Mouse (Mus musculus) layer of hippocampus, adult 2 months (tissue): ENCODE measurements around the gene Vmn1r157. TPM values are rescaled to one million over a fixed set of nuclear protein-coding genes. Genes with fewer than 3 reads are reported as not detected.
"Not testable (repeated sequence)": the region's sequence is repeated elsewhere in the genome, so short reads cannot be mapped to it uniquely, and the experiment has no call there.

ENCODE experiments used
- DNase-seq, 2 experiments: peaks; one replicate each; pipeline ENCODE4 v3.0.0; 2022; ENCODE audit warnings: low spot score in 2 of 2
- H3K27ac ChIP-seq: fragments of 200-600 bp; 2 replicates; pipeline ENCODE4 v1.8.1; 2022
- H3K4me3 ChIP-seq: fragments of 200-600 bp; 2 replicates; pipeline ENCODE4 v1.8.1; 2022; ENCODE audit warnings: mild to moderate bottlenecking
- long read RNA-seq, 2 experiments: library from polyadenylated mRNA; stranded (forward); transcript quantifications; one replicate each; pipeline ENCODE4 v2.0.0; 2021; ENCODE audit warnings: borderline mapping rate in 2 of 2
- total RNA-seq, 2 experiments: library from RNA; stranded (reverse); gene quantifications; 2 replicates each; pipeline ENCODE4 v1.2.3; 2021

Gene Vmn1r157
- not detected for total RNA-seq
- long read RNA-seq, experiment 1: 0 reads
- long read RNA-seq, experiment 2: 0 reads

DNA sequence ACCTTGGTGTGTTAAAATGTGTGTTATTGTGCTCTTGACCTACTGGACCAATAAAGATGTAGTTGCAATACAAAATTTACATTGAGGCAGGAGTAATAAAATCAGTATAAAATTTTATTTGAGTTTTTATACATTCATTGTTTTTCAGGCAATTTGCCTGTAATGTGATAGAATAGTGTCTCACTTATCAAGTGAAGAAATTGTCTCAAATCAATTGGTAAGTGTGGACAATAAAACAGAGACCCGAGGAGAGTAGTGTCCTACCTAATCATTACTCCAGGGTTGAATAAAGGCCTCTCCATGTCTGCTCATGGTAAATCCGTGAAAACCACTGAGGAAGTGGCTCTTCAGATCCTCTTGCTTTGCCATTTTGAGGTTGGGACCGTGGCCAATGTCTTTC is at the start of gene Vmn1r157:
Vmn1r157 (plus strand) TSS at position 301 of the 400 bp plus-strand sequence.
- H3K27ac ChIP-seq, DNase-seq, H3K4me3 ChIP-seq: not testable (repeated sequence)

DNA sequence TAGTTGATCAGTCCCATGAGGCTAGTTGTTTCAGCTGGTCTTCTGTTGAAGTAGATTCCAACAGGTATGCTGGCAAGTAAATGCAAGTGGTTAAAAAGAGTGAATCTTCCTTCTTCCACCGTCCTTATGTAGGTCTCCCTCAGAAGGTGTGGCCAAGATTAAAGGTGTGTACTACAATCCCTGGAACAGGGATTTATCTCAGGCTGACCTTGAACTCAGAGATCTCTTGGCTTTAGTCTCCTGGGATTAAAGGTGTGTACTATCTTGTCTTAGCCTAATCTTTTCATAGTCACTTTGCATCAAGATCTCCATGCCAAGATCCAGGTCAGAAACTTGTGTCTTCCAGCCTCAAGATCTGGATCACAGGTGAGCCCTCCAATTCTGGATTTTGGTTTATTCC is 41.9 kb upstream of the Vmn1r157 start, which contains the start of gene Gm4567:
Gm4567 (minus strand) TSS at position 101 of the 400 bp plus-strand sequence.
- not testable (repeated sequence) for H3K27ac ChIP-seq, DNase-seq, H3K4me3 ChIP-seq

DNA sequence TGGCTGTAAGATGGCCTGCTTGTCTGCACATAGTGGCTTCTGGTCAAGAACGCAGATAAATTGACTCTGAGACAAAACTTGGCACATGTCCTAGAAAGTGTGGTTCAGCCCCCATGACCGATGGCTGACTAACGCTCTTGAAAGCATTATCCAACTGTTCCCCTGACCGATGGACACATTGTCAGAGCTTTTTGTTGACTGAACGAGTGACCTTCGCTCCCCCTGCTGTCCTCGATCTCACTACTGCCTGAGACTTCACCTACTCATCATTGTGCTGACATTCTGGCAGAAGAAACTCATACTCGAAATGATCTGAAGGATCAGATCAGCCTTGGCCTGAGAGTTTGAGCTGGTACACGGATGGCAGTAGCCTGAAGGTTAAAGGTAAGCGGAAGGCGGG is 14.5 kb downstream of the Vmn1r157 start:
- not testable (repeated sequence) for H3K4me3 ChIP-seq, DNase-seq, H3K27ac ChIP-seq

DNA sequence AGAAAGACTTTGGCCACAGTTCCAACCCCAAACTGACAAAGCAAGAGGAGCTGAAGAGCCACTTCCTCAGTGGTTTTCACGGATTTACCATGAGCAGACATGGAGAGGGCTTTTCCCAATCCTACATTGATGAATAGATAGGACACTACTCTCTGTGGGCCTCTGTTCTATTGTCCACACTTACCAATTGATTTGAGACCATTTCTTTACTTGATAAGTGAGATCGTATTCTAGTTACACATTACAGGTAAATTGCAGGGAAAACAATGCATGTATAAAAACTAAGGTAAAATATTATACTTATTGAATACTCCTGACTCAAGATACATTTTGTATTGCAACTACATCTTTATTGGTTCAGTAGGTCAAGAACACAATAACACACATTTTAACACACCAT is 29.2 kb downstream of the Vmn1r157 start, which contains the start of gene Vmn1r158:
Vmn1r158 (minus strand) TSS at position 101 of the 400 bp plus-strand sequence.
- DNase-seq, H3K4me3 ChIP-seq, H3K27ac ChIP-seq: not testable (repeated sequence)

Other genes starting within 250 kb of the Vmn1r157 start
- not detected for gene Vmn1r152, start 238.7 kb upstream of the Vmn1r157 start, total RNA-seq
- gene Gm8677, start 226.8 kb upstream of the Vmn1r157 start, total RNA-seq: not detected
- gene Gm4201, start 196.4 kb upstream of the Vmn1r157 start, total RNA-seq: not detected
- gene Gm4565, start 173.6 kb upstream of the Vmn1r157 start, total RNA-seq: not detected
- gene Vmn1r155, start 103.7 kb upstream of the Vmn1r157 start, total RNA-seq: not detected
- gene Gm8693, start 69.4 kb upstream of the Vmn1r157 start, total RNA-seq: not detected
- not detected for gene Gm4567, start 42.0 kb upstream of the Vmn1r157 start, total RNA-seq
- not detected for gene Vmn1r158, start 29.1 kb downstream of the Vmn1r157 start, total RNA-seq
- gene Vmn1r159, start 81.9 kb downstream of the Vmn1r157 start, total RNA-seq: not detected
- not detected for gene Vmn1r160, start 109.5 kb downstream of the Vmn1r157 start, total RNA-seq
- gene Gm4214, start 223.0 kb downstream of the Vmn1r157 start, total RNA-seq: not detected